Mouse (Mus musculus) CH12.LX (cell line): Measurements from ENCODE around the gene Mlxip. TPM values are rescaled to one million over a fixed set of nuclear protein-coding genes. Genes with fewer than 3 reads are reported as not detected.

Experiments
- DNase-seq: peaks from one replicate; pipeline ENCODE4 v3.0.0-alpha.2; 2013; ENCODE audit errors: extremely low read depth
- H3K27ac ChIP-seq: 2 replicates; pipeline ENCODE4 v1.5.1; 2012; ENCODE audit warnings: low read depth, mild to moderate bottlenecking, control low read depth, moderate library complexity; ENCODE audit not compliant: insufficient read depth
- H3K27me3 ChIP-seq: replicated peaks from 2 replicates; pipeline ENCODE3; 2012; ENCODE audit warnings: inconsistent platforms
- H3K36me3 ChIP-seq, 2 experiments: replicated peaks in 1 of 2; 2 replicates each; pipeline versions ENCODE3 to v1.6.1; 2012; ENCODE audit warnings: inconsistent platforms in 1 of 2, low read length in 1 of 2, mild to moderate bottlenecking in 1 of 2, mixed read lengths in 1 of 2, moderate library complexity in 1 of 2; ENCODE audit not compliant: control insufficient read depth in 1 of 2, insufficient read depth in 1 of 2
- H3K4me1 ChIP-seq, 2 experiments: 2 replicates each; pipeline ENCODE4 v1.6.1; 2012; ENCODE audit warnings: inconsistent platforms in 1 of 2, moderate library complexity in 1 of 2; ENCODE audit not compliant: insufficient read depth in 2 of 2, control insufficient read depth in 1 of 2
- H3K4me2 ChIP-seq: 2 replicates; pipeline ENCODE4 v1.6.1; 2012; ENCODE audit warnings: low read depth, mild to moderate bottlenecking, control low read depth; ENCODE audit not compliant: poor library complexity, insufficient read depth, severe bottlenecking
- H3K4me3 ChIP-seq, 3 experiments: fragments of 150-350 bp in 1 of 3; sonication (generic) in 1 of 3; replicated peaks in 1 of 3; 2 replicates each; pipeline versions ENCODE3 to v1.5.1; 2011 to 2012; ENCODE audit warnings: low read depth in 2 of 3, low read length in 2 of 3, mild to moderate bottlenecking in 2 of 3, moderate library complexity in 2 of 3, control low read depth in 1 of 3, improper control_type of control experiment in 1 of 3, inconsistent platforms in 1 of 3, mixed read lengths in 1 of 3; ENCODE audit not compliant: poor library complexity in 1 of 3
- H3K79me2 ChIP-seq: replicated peaks from 2 replicates; pipeline ENCODE4 v1.6.1; 2012; ENCODE audit warnings: mild to moderate bottlenecking, moderate library complexity; ENCODE audit not compliant: control insufficient read depth, poor library complexity, insufficient read depth, severe bottlenecking; ENCODE audit errors: extremely low read depth
- H3K9ac ChIP-seq: 2 replicates; pipeline ENCODE4 v1.6.1; 2012; ENCODE audit warnings: low read depth, mild to moderate bottlenecking, control low read depth, moderate library complexity; ENCODE audit not compliant: insufficient read depth
- H3K9me3 ChIP-seq: replicated peaks from 2 replicates; pipeline ENCODE3; 2012; ENCODE audit warnings: low read length, inconsistent platforms, mixed read lengths
- BHLHE40 ChIP-seq: IDR thresholded peaks from 2 replicates; pipeline ENCODE4 v1.6.1; 2011; ENCODE audit warnings: mild to moderate bottlenecking, low read depth, low read length, improper control_type of control experiment
- CHD1 ChIP-seq: IDR thresholded peaks from 2 replicates; pipeline ENCODE4 v1.6.1; 2012; ENCODE audit warnings: low read depth, low read length, improper control_type of control experiment, inconsistent platforms
- CHD2 ChIP-seq: IDR thresholded peaks from 2 replicates; pipeline ENCODE4 v1.6.1; 2011; ENCODE audit warnings: low read length, improper control_type of control experiment
- CTCF ChIP-seq, 2 experiments: IDR thresholded peaks in 1 of 2; conservative IDR thresholded peaks in 1 of 2; 2 replicates each; pipeline ENCODE4 v1.5.1; 2011 to 2012; ENCODE audit warnings: low read depth in 2 of 2, low read length in 2 of 2, improper control_type of control experiment in 1 of 2, inconsistent platforms in 1 of 2, mild to moderate bottlenecking in 1 of 2, moderate library complexity in 1 of 2
- ELF1 ChIP-seq: IDR thresholded peaks from 2 replicates; pipeline ENCODE4 v1.6.1; 2014; ENCODE audit warnings: low read depth, mild to moderate bottlenecking, inconsistent platforms, low read length, improper control_type of control experiment
- ETS1 ChIP-seq: conservative IDR thresholded peaks from 2 replicates; pipeline ENCODE4 v1.6.1; 2012; ENCODE audit warnings: low read depth, mild to moderate bottlenecking, inconsistent platforms, low read length, improper control_type of control experiment, moderate library complexity
- HCFC1 ChIP-seq: IDR thresholded peaks from 2 replicates; pipeline ENCODE4 v1.6.1; 2012; ENCODE audit warnings: low read depth, mild to moderate bottlenecking, inconsistent platforms, low read length, improper control_type of control experiment
- JUN ChIP-seq: IDR thresholded peaks from 2 replicates; pipeline ENCODE4 v1.6.1; 2011; ENCODE audit warnings: low read depth, mild to moderate bottlenecking, low read length, improper control_type of control experiment, moderate library complexity; ENCODE audit not compliant: insufficient read depth
- MEF2A ChIP-seq: IDR thresholded peaks from 2 replicates; pipeline ENCODE4 v1.6.1; 2014; ENCODE audit warnings: low read depth, mild to moderate bottlenecking, inconsistent platforms, low read length, improper control_type of control experiment, borderline replicate concordance
- MXI1 ChIP-seq: IDR thresholded peaks from 2 replicates; pipeline ENCODE4 v1.6.1; 2011; ENCODE audit warnings: mild to moderate bottlenecking, low read depth, low read length, improper control_type of control experiment
- MYC ChIP-seq: IDR thresholded peaks from 2 replicates; pipeline ENCODE4 v1.6.1; 2011; ENCODE audit warnings: low read depth, mild to moderate bottlenecking, improper control_type of control experiment, low read length
- NELFE ChIP-seq: IDR thresholded peaks from 2 replicates; pipeline ENCODE4 v1.6.1; 2011; ENCODE audit warnings: low read depth, low read length, improper control_type of control experiment
- PAX5 ChIP-seq: IDR thresholded peaks from 2 replicates; pipeline ENCODE4 v1.6.1; 2012; ENCODE audit warnings: low read length, inconsistent platforms, mixed read lengths
- POLR2A ChIP-seq: IDR thresholded peaks from 2 replicates; pipeline ENCODE4 v1.6.1; 2011; ENCODE audit warnings: low read depth, mild to moderate bottlenecking, improper control_type of control experiment, low read length
- POLR2AphosphoS2 ChIP-seq: IDR thresholded peaks from 2 replicates; pipeline ENCODE4 v1.6.1; 2011; ENCODE audit warnings: low read depth, low read length, improper control_type of control experiment
- SIN3A ChIP-seq: IDR thresholded peaks from 2 replicates; pipeline ENCODE4 v1.6.1; 2012; ENCODE audit warnings: low read length, improper control_type of control experiment, inconsistent platforms
- SMC3 ChIP-seq: IDR thresholded peaks from 2 replicates; pipeline ENCODE4 v1.6.1; 2011; ENCODE audit warnings: low read depth, low read length, improper control_type of control experiment
- TBP ChIP-seq: conservative IDR thresholded peaks from 2 replicates; pipeline ENCODE4 v1.6.1; 2011; ENCODE audit warnings: low read depth, low read length, improper control_type of control experiment
- TCF12 ChIP-seq: IDR thresholded peaks from 2 replicates; pipeline ENCODE4 v1.6.1; 2014; ENCODE audit warnings: low read depth, mild to moderate bottlenecking, inconsistent platforms, low read length, improper control_type of control experiment
- UBTF ChIP-seq: IDR thresholded peaks from 2 replicates; pipeline ENCODE4 v1.6.1; 2012; ENCODE audit warnings: low read depth, mild to moderate bottlenecking, inconsistent platforms, low read length, improper control_type of control experiment, moderate library complexity
- USF2 ChIP-seq: conservative IDR thresholded peaks from 2 replicates; pipeline ENCODE4 v1.6.1; 2011; ENCODE audit warnings: low read depth, low read length, improper control_type of control experiment
- ZKSCAN1 ChIP-seq: IDR thresholded peaks from 2 replicates; pipeline ENCODE4 v1.6.1; 2012; ENCODE audit warnings: low read depth, inconsistent platforms, low read length, improper control_type of control experiment, borderline replicate concordance
- ZMIZ1 ChIP-seq: IDR thresholded peaks from 2 replicates; pipeline ENCODE4 v1.6.1; 2012; ENCODE audit warnings: low read depth, mild to moderate bottlenecking, inconsistent platforms, low read length, improper control_type of control experiment
- dilution Hi-C: fragments of 300-500 bp; cut with MboI; formaldehyde crosslinking; loops from 2 replicates; pipeline ENCODE4 v1.14.3; 2020; ENCODE audit warnings: low sequenced_read_pairs; ENCODE audit not compliant: extremely low pct_unique_long_range_greater_than_20kb, extremely low pct_ligation_motif_present
- in situ Hi-C: fragments of 300-500 bp; cut with MboI; formaldehyde crosslinking; loops from 3 replicates; pipeline ENCODE4 v1.14.3; 2019; ENCODE audit warnings: low sequenced_read_pairs, low pct_ligation_motif_present, low pct_unique_long_range_greater_than_20kb, mixed read lengths
- polyA plus RNA-seq: library from polyadenylated mRNA; unstranded; fragments of >175 nt; gene quantifications from 2 replicates; pipeline ENCODE4 v1.2.1, GENCODE M21; 2012; ENCODE audit warnings: low read depth; ENCODE audit not compliant: insufficient read length
- total RNA-seq, 2 experiments: library from RNA; depleted of rRNA; stranded (reverse); fragments of 300-350 nt in 1 of 2; fragments of >200 nt in 1 of 2; gene quantifications; 2 replicates each; pipeline ENCODE4 v1.2.3; 2012 to 2014

Mlxip gene
- total and polyA plus RNA-seq, 3 experiments = 4.3 to 17.9 (median 7.4) TPM

DNA sequence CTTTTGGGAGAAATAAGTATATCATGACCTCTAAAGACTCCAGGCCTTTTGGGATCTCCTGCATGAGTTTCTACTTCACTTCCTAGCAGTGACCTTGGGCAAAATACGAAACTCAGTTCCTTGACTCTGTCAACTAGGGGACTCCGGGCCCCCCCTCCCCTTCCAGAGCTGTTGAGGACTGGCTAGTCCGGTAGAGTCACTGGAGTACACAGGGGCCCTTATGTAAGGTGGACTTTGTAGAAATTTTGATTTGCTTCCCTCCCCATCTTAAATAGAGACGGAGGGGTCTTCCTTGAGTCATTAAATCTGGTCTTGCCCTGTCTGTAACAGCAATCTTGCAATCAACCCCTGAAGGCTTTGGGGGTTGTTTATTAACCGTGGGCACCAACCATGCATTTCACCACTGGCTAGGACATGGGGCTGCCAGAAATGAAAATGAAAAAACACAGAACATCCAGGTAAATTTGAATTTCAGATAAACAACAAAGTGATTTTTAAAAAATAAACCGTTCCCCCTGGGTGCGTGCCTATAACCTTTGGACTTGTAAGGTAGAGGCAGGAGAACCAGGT is 47.8 kb upstream of the Mlxip start:
- no peak for DNase-seq
- peaks cover 4% of the 10 kb centered on the region for H3K27me3 ChIP-seq
- no peak overlapping the region for H3K27ac ChIP-seq
- peak overlapping the region; percentile 76; the same call in 1 of the 2 replicates for H3K9ac ChIP-seq
- no peaks in the 10 kb centered on the region; the same call in 1 of the 2 replicates for H3K79me2 ChIP-seq
- in situ Hi-C loops (no loop called here), dilution Hi-C loops (no loop called here)
- H3K36me3 ChIP-seq = peaks cover 0 to 13% of the 10 kb centered on the region in 2 experiments
- no peaks in the 10 kb centered on the region for H3K9me3 ChIP-seq
- H3K4me1 ChIP-seq = peaks cover 13 to 48% of the 10 kb centered on the region in 2 experiments
- peak overlapping the region; percentile 96 for H3K4me2 ChIP-seq
- TF ChIP-seq TBP (no peak), MYC (no peak), SMC3 (no peak), ZMIZ1 (no peak), CTCF (conservative IDR thresholded peaks at IDR 0.05 in 1 of 2, IDR thresholded peaks at IDR 0.05 in 1 of 2; ENCODE audit: low read depth in 2 of 2, low read length in 2 of 2) (no peak), MEF2A (no peak), ZKSCAN1 (no peak), POLR2A (no peak), SIN3A (no peak), PAX5 (no peak), BHLHE40 (no peak), CHD2 (no peak), POLR2AphosphoS2 (no peak), ELF1 (no peak), JUN (no peak), CHD1 (no peak)
- H3K4me3 ChIP-seq = peak overlapping the region in 1 of 3 experiments; percentile 80

DNA sequence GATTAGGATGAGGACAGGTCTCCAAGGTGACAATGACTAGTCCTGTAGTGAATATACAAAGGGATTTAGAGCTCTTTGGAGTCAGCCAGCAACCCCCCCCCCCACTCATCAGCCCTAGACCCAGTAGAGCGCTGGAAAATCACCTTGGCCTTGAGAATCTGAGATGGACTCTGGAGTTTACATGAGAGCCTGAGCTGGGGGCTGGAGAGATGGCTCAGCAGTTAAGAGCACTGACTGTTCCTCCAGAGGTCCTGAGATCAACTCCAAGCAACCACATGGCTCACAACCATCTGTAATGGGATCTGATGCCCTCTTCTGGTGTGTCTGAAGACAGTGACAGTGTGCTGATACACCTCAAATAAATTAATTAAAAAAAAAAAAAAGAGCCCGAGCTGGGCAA is 46.6 kb upstream of the Mlxip start:
- peaks cover 13 to 48% of the 10 kb centered on the region in 2 experiments for H3K4me1 ChIP-seq
- TF ChIP-seq UBTF (no peak), ZMIZ1 (no peak), PAX5 (no peak), MXI1 (no peak), HCFC1 (no peak), NELFE (no peak), CHD2 (no peak), CHD1 (no peak), TCF12 (no peak), USF2 (no peak), MYC (no peak), ETS1 (no peak), POLR2A (no peak)
- TF ChIP-seq, all 38 proteins: peak for 0
- H3K27ac ChIP-seq = no peak overlapping the region

More for the DNA sequence above, 46.6 kb upstream of the Mlxip start:
- no peak overlapping the region for H3K9ac ChIP-seq
- no peaks in the 10 kb centered on the region; the same call in 1 of the 2 replicates for H3K79me2 ChIP-seq
- in situ Hi-C loops (no loop called here), dilution Hi-C loops (no loop called here)
- peaks cover 0 to 25% of the 10 kb centered on the region in 2 experiments for H3K36me3 ChIP-seq
- no peak for DNase-seq
- peaks cover 4% of the 10 kb centered on the region for H3K27me3 ChIP-seq
- H3K4me3 ChIP-seq = no peak overlapping the region
- no peak overlapping the region for H3K4me2 ChIP-seq
- no peaks in the 10 kb centered on the region for H3K9me3 ChIP-seq
